Mouse (Mus musculus) bone marrow, adult 2 months (tissue): ENCODE data around the gene Acod1. TPM values are rescaled to one million over a fixed set of nuclear protein-coding genes. Genes with fewer than 3 reads are reported as not detected.

Source experiments
- H3K27ac ChIP-seq: fragments of 200-500 bp; 2 replicates; pipeline ENCODE4 v1.5.1; 2012; ENCODE audit warnings: low read depth, mild to moderate bottlenecking, control low read depth, inconsistent platforms, low read length; ENCODE audit not compliant: control insufficient read depth, poor library complexity, insufficient read depth
- H3K4me1 ChIP-seq: fragments of 200-500 bp; 2 replicates; pipeline ENCODE4 v1.6.1; 2011; ENCODE audit warnings: low read length; ENCODE audit not compliant: control insufficient read depth, insufficient read depth
- H3K4me3 ChIP-seq: fragments of 200-500 bp; replicated peaks from 2 replicates; pipeline ENCODE3; 2011; ENCODE audit warnings: mild to moderate bottlenecking, low read depth, low read length, control low read depth; ENCODE audit not compliant: control insufficient read depth
- CTCF ChIP-seq: fragments of 200-500 bp; IDR thresholded peaks from 2 replicates; pipeline ENCODE4 v1.5.1; 2011; ENCODE audit warnings: low read length, control low read depth; ENCODE audit not compliant: control insufficient read depth, insufficient read depth
- POLR2A ChIP-seq: fragments of 200-500 bp; IDR thresholded peaks from 2 replicates; pipeline ENCODE4 v1.6.1; 2011; ENCODE audit warnings: low read depth, mild to moderate bottlenecking, control low read depth, low read length, borderline replicate concordance; ENCODE audit not compliant: control insufficient read depth
- WGBS: fragments of 180-500 bp; shearing (Covaris S2); methylation state at CpG from one replicate; pipeline ENCODE4 v1.1.7; 2018; 5-methylcytosine and 5-hydroxymethylcytosine counted together
- polyA plus RNA-seq: library from polyadenylated mRNA; stranded (reverse); fragments of >200 nt; gene quantifications from 2 replicates; pipeline ENCODE4 v1.2.4, GENCODE M21; 2011; ENCODE audit warnings: low replicate concordance; ENCODE audit not compliant: missing spikeins, insufficient read depth, insufficient read length

The Acod1 gene
- polyA plus RNA-seq, 1 experiment: not detected

- H3K4me3 ChIP-seq: no peak overlapping the region
- TF ChIP-seq CTCF (no peak), POLR2A (no peak)
- H3K27ac ChIP-seq: no peak overlapping the region
- no peaks in the 10 kb centered on the region; the same call in 1 of the 2 replicates for H3K4me1 ChIP-seq
- 42% methylated on average over 4 of the region's 4 CpGs for WGBS
Measured at GRCm38 (mm10) chr14:103093670-103094069, 46.9 kb downstream of the Acod1 start.

GRCm38 (mm10) chr14:103095036-103095435 is 48.3 kb downstream of the Acod1 start:
- Histone ChIP-seq H3K4me1 (no peaks in the 10 kb centered on the region; the same call in 1 of the 2 replicates), H3K27ac (no peak overlapping the region), H3K4me3 (no peak overlapping the region)
- 90% methylated on average over 8 of the region's 8 CpGs for WGBS
- TF ChIP-seq POLR2A: no peak
- no peak for TF ChIP-seq CTCF

GRCm38 (mm10) chr14:103095826-103096225 is 49.0 kb downstream of the Acod1 start:
- 91% methylated on average over 8 of the region's 8 CpGs for WGBS
- Histone ChIP-seq H3K27ac (no peak overlapping the region), H3K4me3 (no peak overlapping the region), H3K4me1 (no peaks in the 10 kb centered on the region; the same call in 1 of the 2 replicates)
- TF ChIP-seq POLR2A (no peak), CTCF (no peak)

- 37% methylated on average over 6 of the region's 6 CpGs for WGBS
- TF ChIP-seq CTCF (no peak), POLR2A (no peak)
- H3K27ac ChIP-seq: no peak overlapping the region
- no peak overlapping the region for H3K4me3 ChIP-seq
- no peaks in the 10 kb centered on the region; the same call in 1 of the 2 replicates for H3K4me1 ChIP-seq
Measured at GRCm38 (mm10) chr14:103096621-103097020, 49.8 kb downstream of the Acod1 start.

GRCm38 (mm10) chr14:103098213-103098586 is 51.4 kb downstream of the Acod1 start:
- H3K27ac ChIP-seq: peak overlapping the region; percentile 100
- H3K4me1 ChIP-seq: no peaks in the 10 kb centered on the region; the same call in 1 of the 2 replicates
- no peak for TF ChIP-seq CTCF
- TF ChIP-seq POLR2A: no peak
- 0% methylated on average over 2 of the region's 2 CpGs for WGBS
- peak overlapping the region; percentile 96 for H3K4me3 ChIP-seq

GRCm38 (mm10) chr14:103098587-103099235 is 51.9 kb downstream of the Acod1 start:
- TF ChIP-seq POLR2A: peak; percentile 75; the same call in 1 of the 2 replicates
- no peak for TF ChIP-seq CTCF
- Histone ChIP-seq H3K27ac (peak overlapping the region; percentile 100), H3K4me1 (no peaks in the 10 kb centered on the region; the same call in 1 of the 2 replicates), H3K4me3 (peak overlapping the region; percentile 96)
- WGBS: under 1% methylated on average over 86 of the region's 86 CpGs

- Histone ChIP-seq H3K4me3 (peak within 1 kb of the TSS; percentile 96), H3K4me1 (no peaks in the 10 kb centered on the region; the same call in 1 of the 2 replicates), H3K27ac (peak within 1 kb of the TSS; percentile 100)
- TF ChIP-seq CTCF (no peak), POLR2A (0 out of 2 replicates have a peak, but pooled peaks have one; percentile 41)
- under 1% methylated on average over 85 of the region's 88 CpGs for WGBS
Measured at GRCm38 (mm10) chr14:103099238-103099933, 52.6 kb downstream of the Acod1 start, which contains the start of gene Fbxl3. Gene Fbxl3, minus strand, starts transcription at chr14:103099566.

- Histone ChIP-seq H3K4me1 (no peaks in the 10 kb centered on the region; the same call in 1 of the 2 replicates), H3K27ac (no peak overlapping the region), H3K4me3 (no peak overlapping the region)
- 86% methylated on average over 13 of the region's 13 CpGs for WGBS
- TF ChIP-seq POLR2A: no peak
- TF ChIP-seq CTCF: no peak
Measured at GRCm38 (mm10) chr14:103100296-103100695, 53.5 kb downstream of the Acod1 start.
